Mouse (Mus musculus) heart, postnatal 36 days (tissue): Measurements from ENCODE around the gene Sult1e1. TPM values are rescaled to one million over a fixed set of nuclear protein-coding genes. Genes with fewer than 3 reads are reported as not detected.

Experiments used
- microRNA-seq, 2 experiments: library from miRNA; unstranded; fragments of <30 nt; microRNA quantifications; one replicate each; pipeline ENCODE4 v1.2.0; 2021; ENCODE audit warnings: borderline number of aligned reads in 2 of 2
- total RNA-seq, 2 experiments: library from RNA; stranded (reverse); gene quantifications; 2 replicates each; pipeline ENCODE4 v1.2.3; 2021

Gene Sult1e1
- total RNA-seq, 2 experiments from 2014 or later, result 0.27 TPM; not detected in 1

Small RNAs within 50 kb of the gene (microRNA-seq; reads per million reads assigned to microRNA genes)
- 0 reads per million in 2 experiments for gene Mir3969

Other genes with a start within 250 kb of the Sult1e1 start
- not detected for gene Ugt2b38, start 167.4 kb downstream of the Sult1e1 start, total RNA-seq
- not detected for gene Ugt2a2, start 109.3 kb downstream of the Sult1e1 start, total RNA-seq
- not detected for gene Gm43638, start 104.8 kb downstream of the Sult1e1 start, total RNA-seq
- gene Ugt2a1, start 100.7 kb downstream of the Sult1e1 start, total RNA-seq, result not detected
- not detected for gene Sult1b1, start 53.4 kb downstream of the Sult1e1 start, total RNA-seq
- gene Sult1d1, start 22.6 kb downstream of the Sult1e1 start, total RNA-seq, result not detected
- not detected for gene Csn1s1, start 74.6 kb upstream of the Sult1e1 start, total RNA-seq
- not detected for gene Csn2, start 108.0 kb upstream of the Sult1e1 start, total RNA-seq
- not detected for gene Csn1s2a, start 183.0 kb upstream of the Sult1e1 start, total RNA-seq
- not detected for gene Csn1s2b, start 216.5 kb upstream of the Sult1e1 start, total RNA-seq
- gene Prr27, start 234.1 kb upstream of the Sult1e1 start, total RNA-seq, result not detected